Mouse (Mus musculus): ENCODE measurements at regions not wholly inside any gene's neighbourhood (a gene's known extent, or its start where the extent isn't known, plus 50 kb on each side); places are given as distances from the start of the nearest gene placed in this dataset.
A peak's percentile ranks its signal among the peaks of the same experiment; 100 is the strongest.

GRCm38 (mm10) chr1:155041592-155041991, 57.8 kb downstream of the Ier5 start:
- Histone ChIP-seq H3K36me3 (ENCODE audit: control insufficient read depth in 1 of 2, insufficient read depth in 2 of 2, low read length in 2 of 2) (peaks cover 0 to 20% of the 10 kb centered on the region in 2 experiments; a peak in 2 of 4 replicates), H3K4me1 (ENCODE audit: control insufficient read depth in 1 of 2, insufficient read depth in 2 of 2, low read length in 2 of 2) (peaks cover 5 to 23% of the 10 kb centered on the region in 2 experiments), H3K9me3 (replicated peaks; ENCODE audit: insufficient read depth, low read length) (no peaks in the 10 kb centered on the region), H3K4me3 (ENCODE audit: control insufficient read depth in 1 of 2, insufficient read depth in 1 of 2, low read depth in 2 of 2, low read length in 2 of 2) (no peak overlapping the region), H3K27ac (ENCODE audit: control insufficient read depth, low read depth, low read length) (no peak overlapping the region), H3K9ac (ENCODE audit: control insufficient read depth, low read depth, low read length, poor library complexity, severe bottlenecking) (no peak overlapping the region), H3K27me3 (ENCODE audit: control insufficient read depth in 1 of 2, insufficient read depth in 2 of 2, low read length in 2 of 2) (no peaks in the 10 kb centered on the region), H3K79me2 (ENCODE audit: control insufficient read depth, insufficient read depth, low read length, poor library complexity) (no peaks in the 10 kb centered on the region)
- DNase-seq (ENCODE audit: low read depth, low spot score), result no peak
- no peak for TF ChIP-seq KAT2A (conservative IDR thresholded peaks at IDR 0.05; ENCODE audit: low read depth, low read length)
- TF ChIP-seq POLR2AphosphoS2 (IDR thresholded peaks at IDR 0.05; ENCODE audit: low read length), result no peak
- no peak for TF ChIP-seq POLR2A (IDR thresholded peaks at IDR 0.05; ENCODE audit: control insufficient read depth in 1 of 2, insufficient read depth in 1 of 2, low read depth in 1 of 2, low read length in 2 of 2, poor library complexity in 1 of 2)
- TF ChIP-seq TAL1 (IDR thresholded peaks at IDR 0.05; ENCODE audit: low read length), result no peak
- no peak for TF ChIP-seq RAD21 (IDR thresholded peaks at IDR 0.05; ENCODE audit: low read depth, low read length)
- TF ChIP-seq MAX (IDR thresholded peaks at IDR 0.05; ENCODE audit: low read length), result no peak
- no peak for TF ChIP-seq GABPA (IDR thresholded peaks at IDR 0.05; ENCODE audit: low read depth, low read length)
- no peak for TF ChIP-seq UBTF (IDR thresholded peaks at IDR 0.05; ENCODE audit: borderline replicate concordance, insufficient read depth, low read depth, low read length)
- TF ChIP-seq E2F4 (IDR thresholded peaks at IDR 0.05; ENCODE audit: borderline replicate concordance, low read depth, low read length), result no peak
- TF ChIP-seq ZNF384 (IDR thresholded peaks at IDR 0.05; ENCODE audit: low read depth, low read length), result no peak
- no peak for TF ChIP-seq CHD2 (IDR thresholded peaks at IDR 0.05; ENCODE audit: low read length)
- no peak for TF ChIP-seq TCF12 (IDR thresholded peaks at IDR 0.05; ENCODE audit: low read depth, low read length)
- no peak for TF ChIP-seq ZMIZ1 (IDR thresholded peaks at IDR 0.05; ENCODE audit: low read depth, low read length)
- no peak for TF ChIP-seq MAFK (IDR thresholded peaks at IDR 0.05; ENCODE audit: borderline replicate concordance, low read depth, low read length)

GRCm38 (mm10) chr1:155040939-155041371, 58.5 kb downstream of the Ier5 start:
- Histone ChIP-seq H3K4me3 (ENCODE audit: control insufficient read depth in 1 of 2, insufficient read depth in 1 of 2, low read depth in 2 of 2, low read length in 2 of 2) (no peak overlapping the region), H3K4me1 (ENCODE audit: control insufficient read depth in 1 of 2, insufficient read depth in 2 of 2, low read length in 2 of 2) (peaks cover 5 to 23% of the 10 kb centered on the region in 2 experiments), H3K79me2 (ENCODE audit: control insufficient read depth, insufficient read depth, low read length, poor library complexity) (no peaks in the 10 kb centered on the region), H3K9me3 (replicated peaks; ENCODE audit: insufficient read depth, low read length) (no peaks in the 10 kb centered on the region), H3K9ac (ENCODE audit: control insufficient read depth, low read depth, low read length, poor library complexity, severe bottlenecking) (no peak overlapping the region), H3K27ac (ENCODE audit: control insufficient read depth, low read depth, low read length) (peak overlapping the region; percentile 56), H3K36me3 (ENCODE audit: control insufficient read depth in 1 of 2, insufficient read depth in 2 of 2, low read length in 2 of 2) (peaks cover 0 to 20% of the 10 kb centered on the region in 2 experiments; a peak in 2 of 4 replicates), H3K27me3 (ENCODE audit: control insufficient read depth in 1 of 2, insufficient read depth in 2 of 2, low read length in 2 of 2) (no peaks in the 10 kb centered on the region)
- no peak for DNase-seq (ENCODE audit: low read depth, low spot score)
- no peak for TF ChIP-seq RAD21 (IDR thresholded peaks at IDR 0.05; ENCODE audit: low read depth, low read length)
- TF ChIP-seq POLR2AphosphoS5 (IDR thresholded peaks at IDR 0.05; ENCODE audit: borderline replicate concordance, low read depth, low read length), result no peak
- no peak for TF ChIP-seq TBP (IDR thresholded peaks at IDR 0.05; ENCODE audit: low read depth, low read length)
- no peak for TF ChIP-seq NRF1 (IDR thresholded peaks at IDR 0.05; ENCODE audit: insufficient read depth, low read depth, low read length, poor library complexity, severe bottlenecking)
- no peak for TF ChIP-seq CTCF (IDR thresholded peaks at IDR 0.05 in 2 of 3, conservative IDR thresholded peaks at IDR 0.05 in 1 of 3; ENCODE audit: control insufficient read depth in 1 of 3, insufficient read depth in 1 of 3, low read depth in 2 of 3, low read length in 3 of 3, poor library complexity in 1 of 3, severe bottlenecking in 1 of 3)
- TF ChIP-seq TCF12 (IDR thresholded peaks at IDR 0.05; ENCODE audit: low read depth, low read length), result no peak
- TF ChIP-seq GABPA (IDR thresholded peaks at IDR 0.05; ENCODE audit: low read depth, low read length), result no peak
- TF ChIP-seq ELF1 (IDR thresholded peaks at IDR 0.05; ENCODE audit: low read depth, low read length), result no peak
- TF ChIP-seq KAT2A (conservative IDR thresholded peaks at IDR 0.05; ENCODE audit: low read depth, low read length), result no peak
- TF ChIP-seq POLR2AphosphoS2 (IDR thresholded peaks at IDR 0.05; ENCODE audit: low read length), result no peak
- no peak for TF ChIP-seq MYB (IDR thresholded peaks at IDR 0.05; ENCODE audit: low read depth, low read length)
- no peak for TF ChIP-seq MYC (IDR thresholded peaks at IDR 0.05; ENCODE audit: low read depth, low read length)
- no peak for TF ChIP-seq MEF2A (IDR thresholded peaks at IDR 0.05; ENCODE audit: extremely low read depth, insufficient replicate concordance, low read depth, low read length, poor library complexity, severe bottlenecking)
- no peak for TF ChIP-seq MAFK (IDR thresholded peaks at IDR 0.05; ENCODE audit: borderline replicate concordance, low read depth, low read length)
- no peak for TF ChIP-seq NELFE (IDR thresholded peaks at IDR 0.05; ENCODE audit: low read depth, low read length)
- no peak for TF ChIP-seq TAL1 (IDR thresholded peaks at IDR 0.05; ENCODE audit: low read length)

Measured in MEL (cell line).